Mouse (Mus musculus): ENCODE data around the gene Zfp963. TPM values are rescaled to one million over a fixed set of nuclear protein-coding genes. Genes with fewer than 3 reads are reported as not detected.

Gene Zfp963
- total and polyA plus RNA-seq, 3 experiments, result 0.51 to 16.4 (median 7.5) TPM

DNA sequence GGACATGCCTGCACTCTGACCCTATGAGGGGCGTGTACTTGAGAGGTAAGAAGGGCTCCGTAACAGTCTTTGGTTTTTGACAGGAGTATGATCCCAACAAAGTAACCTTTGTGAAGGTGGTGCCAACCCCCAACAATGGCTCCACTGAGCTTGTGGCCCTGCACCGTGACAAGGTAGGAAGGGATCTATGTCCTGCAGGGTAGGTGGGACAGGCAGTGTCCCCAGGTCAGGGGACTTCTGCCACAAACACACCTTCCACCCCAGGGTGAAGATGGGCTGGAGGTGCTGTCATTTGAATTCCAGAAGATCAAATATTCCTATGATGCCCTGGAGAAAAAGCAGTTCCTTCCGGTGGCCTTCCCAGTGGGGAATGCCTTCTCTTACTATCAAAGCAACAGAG is 43.9 kb upstream of the Zfp963 start:
- Histone ChIP-seq H3K4me3 (ENCODE audit: low read depth, low read length) (no peak overlapping the region), H3K27me3 (ENCODE audit: insufficient read depth, low read length) (no peaks in the 10 kb centered on the region), H3K9me3 (replicated peaks) (no peaks in the 10 kb centered on the region), H3K36me3 (replicated peaks) (peaks cover 71% of the 10 kb centered on the region), H3K4me1 (ENCODE audit: insufficient read depth, low read depth, low read length) (peaks cover 41% of the 10 kb centered on the region)
- no peak for DNase-seq (ENCODE audit: low spot score)
- no peak for ATAC-seq (ENCODE audit: extremely low read depth, insufficient number of reproducible peaks, low FRiP score, poor library complexity, severe bottlenecking)
- TF ChIP-seq POLR2AphosphoS5 (IDR thresholded peaks at IDR 0.05; ENCODE audit: insufficient replicate concordance, low read depth, low read length) (no peak), TAL1 (conservative IDR thresholded peaks at IDR 0.05; ENCODE audit: low read depth, low read length) (no peak), GATA2 (IDR thresholded peaks at IDR 0.05; ENCODE audit: borderline replicate concordance, low read depth, low read length) (no peak), GATA1 (IDR thresholded peaks at IDR 0.05; ENCODE audit: borderline replicate concordance, low read length) (no peak), CTCF (IDR thresholded peaks at IDR 0.05; ENCODE audit: low read depth, low read length) (no peak)

DNA sequence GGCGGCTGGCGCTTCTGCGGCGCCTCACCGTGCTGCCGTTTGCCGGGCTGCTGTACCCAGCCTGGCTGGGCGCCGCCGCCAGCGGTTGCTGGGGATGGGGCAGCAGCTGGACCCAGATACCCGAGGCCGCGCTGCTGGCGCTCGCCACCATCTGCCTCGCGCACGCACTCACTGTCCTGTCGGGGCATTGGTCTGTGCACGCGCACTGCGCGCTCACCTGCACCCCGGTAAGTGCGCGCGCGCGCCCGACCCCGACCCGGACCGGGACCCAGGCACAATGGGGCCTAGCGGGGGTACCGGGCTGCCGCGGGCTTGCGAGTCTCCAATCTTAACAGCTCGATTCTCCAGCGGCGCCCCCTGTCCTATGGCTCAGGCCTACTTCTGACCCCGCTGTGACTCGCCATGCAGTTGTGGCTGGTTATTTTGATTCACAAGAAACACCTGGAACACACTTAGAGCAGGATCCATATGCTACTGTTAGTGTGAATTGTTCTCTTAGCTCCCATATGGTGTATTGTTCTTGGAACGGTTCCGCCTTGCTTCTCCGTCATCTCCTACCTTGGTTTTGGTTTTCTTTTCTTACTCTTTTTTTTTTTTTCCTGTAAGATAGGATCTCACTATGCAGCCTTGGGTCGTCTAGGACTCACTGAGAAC is 41.8 kb upstream of the Zfp963 start:
- DNase-seq (ENCODE audit: low spot score) (peak; percentile 73), ATAC-seq (ENCODE audit: extremely low read depth, insufficient number of reproducible peaks, low FRiP score, poor library complexity, severe bottlenecking) (no peak)
- peaks cover 50% of the 10 kb centered on the region for H3K36me3 ChIP-seq (replicated peaks)
- peak overlapping the region; percentile 100 for H3K4me3 ChIP-seq (ENCODE audit: low read depth, low read length)
- H3K9me3 ChIP-seq (replicated peaks), result no peaks in the 10 kb centered on the region
- peaks cover 35% of the 10 kb centered on the region for H3K4me1 ChIP-seq (ENCODE audit: insufficient read depth, low read depth, low read length)
- H3K27me3 ChIP-seq (ENCODE audit: insufficient read depth, low read length), result no peaks in the 10 kb centered on the region
- no peak for TF ChIP-seq POLR2AphosphoS5 (IDR thresholded peaks at IDR 0.05; ENCODE audit: insufficient replicate concordance, low read depth, low read length)
- TF ChIP-seq CTCF (IDR thresholded peaks at IDR 0.05; ENCODE audit: low read depth, low read length), result no peak
- TF ChIP-seq GATA2 (IDR thresholded peaks at IDR 0.05; ENCODE audit: borderline replicate concordance, low read depth, low read length), result no peak
- no peak for TF ChIP-seq TAL1 (conservative IDR thresholded peaks at IDR 0.05; ENCODE audit: low read depth, low read length)
- TF ChIP-seq GATA1 (IDR thresholded peaks at IDR 0.05; ENCODE audit: borderline replicate concordance, low read length), result no peak

DNA sequence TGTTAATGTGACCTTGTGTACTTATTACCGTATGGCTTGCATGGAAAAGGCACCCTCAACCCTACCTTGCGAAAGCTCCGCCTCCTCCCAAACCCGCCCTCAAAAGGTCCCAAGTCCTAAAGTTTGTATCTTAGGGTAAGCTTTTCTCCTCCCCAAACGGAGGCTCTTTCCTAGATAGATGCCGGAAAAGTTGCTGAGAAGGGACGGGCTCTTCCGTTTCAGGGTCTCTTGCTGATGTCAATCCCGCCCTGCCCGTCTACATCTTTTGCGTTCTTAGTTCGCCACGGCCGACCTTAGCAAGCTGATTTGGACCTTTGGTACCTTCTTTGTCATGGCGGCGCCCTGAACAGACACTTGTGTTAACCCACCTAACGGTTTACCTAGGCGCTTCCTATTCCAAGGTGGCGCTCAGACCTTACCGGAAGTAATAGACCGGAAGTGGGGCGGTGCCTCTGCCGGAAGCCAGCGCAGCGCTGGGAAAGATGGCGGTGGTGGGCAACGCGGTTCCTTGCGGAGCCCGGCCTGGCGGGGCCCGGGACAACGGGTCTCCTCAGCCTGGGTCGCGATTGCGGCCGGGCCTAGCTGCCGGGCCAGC is 41.1 kb upstream of the Zfp963 start, which contains the start of the genes Atp13a1 and Zfp866:
Atp13a1 (plus strand) TSS at position 391 of the 595 bp plus-strand sequence.
Zfp866 (minus strand) TSS at position 406 of the 595 bp plus-strand sequence.
- Histone ChIP-seq H3K27me3 (ENCODE audit: insufficient read depth, low read length) (no peaks in the 10 kb centered on the region), H3K9me3 (replicated peaks) (no peaks in the 10 kb centered on the region), H3K4me3 (ENCODE audit: low read depth, low read length) (peak within 1 kb of the TSS; percentile 100), H3K4me1 (ENCODE audit: insufficient read depth, low read depth, low read length) (peaks cover 35% of the 10 kb centered on the region), H3K36me3 (replicated peaks) (peaks cover 43% of the 10 kb centered on the region)
- DNase-seq (ENCODE audit: low spot score) (peak; percentile 86), ATAC-seq (ENCODE audit: extremely low read depth, insufficient number of reproducible peaks, low FRiP score, poor library complexity, severe bottlenecking) (peak; percentile 85)
- TF ChIP-seq GATA2 (IDR thresholded peaks at IDR 0.05; ENCODE audit: borderline replicate concordance, low read depth, low read length) (no peak), CTCF (IDR thresholded peaks at IDR 0.05; ENCODE audit: low read depth, low read length) (no peak), GATA1 (IDR thresholded peaks at IDR 0.05; ENCODE audit: borderline replicate concordance, low read length) (no peak), POLR2AphosphoS5 (IDR thresholded peaks at IDR 0.05; ENCODE audit: insufficient replicate concordance, low read depth, low read length) (no peak)

DNA sequence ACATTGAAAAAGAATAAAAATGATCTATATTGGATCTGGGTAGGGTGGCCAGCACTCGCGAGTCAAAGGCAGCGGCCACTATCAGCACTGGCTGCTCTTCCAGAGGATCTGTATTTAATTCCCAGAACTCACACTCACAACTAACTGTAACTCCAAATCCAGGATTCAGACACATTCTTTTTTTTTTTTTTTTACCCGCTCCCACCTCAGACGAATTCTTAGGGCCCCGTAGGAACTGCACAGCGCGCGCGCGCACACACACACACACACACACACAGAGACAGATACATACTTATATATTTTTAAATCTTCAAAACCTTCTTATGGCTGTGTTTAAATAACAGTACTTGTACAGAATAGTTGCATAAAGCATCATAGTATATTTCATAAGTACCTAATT is 40.6 kb upstream of the Zfp963 start:
- Histone ChIP-seq H3K4me1 (ENCODE audit: insufficient read depth, low read depth, low read length) (peaks cover 35% of the 10 kb centered on the region), H3K9me3 (replicated peaks) (no peaks in the 10 kb centered on the region), H3K27me3 (ENCODE audit: insufficient read depth, low read length) (no peaks in the 10 kb centered on the region), H3K4me3 (ENCODE audit: low read depth, low read length) (peak overlapping the region; percentile 100), H3K36me3 (replicated peaks) (peaks cover 38% of the 10 kb centered on the region)
- ATAC-seq (ENCODE audit: extremely low read depth, insufficient number of reproducible peaks, low FRiP score, poor library complexity, severe bottlenecking) (no peak), DNase-seq (ENCODE audit: low spot score) (no peak)
- TF ChIP-seq POLR2AphosphoS5 (IDR thresholded peaks at IDR 0.05; ENCODE audit: insufficient replicate concordance, low read depth, low read length) (no peak), GATA1 (IDR thresholded peaks at IDR 0.05; ENCODE audit: borderline replicate concordance, low read length) (no peak), GATA2 (IDR thresholded peaks at IDR 0.05; ENCODE audit: borderline replicate concordance, low read depth, low read length) (no peak), TAL1 (conservative IDR thresholded peaks at IDR 0.05; ENCODE audit: low read depth, low read length) (no peak), CTCF (IDR thresholded peaks at IDR 0.05; ENCODE audit: low read depth, low read length) (no peak)

- Histone ChIP-seq H3K9me3 (replicated peaks) (no peaks in the 10 kb centered on the region), H3K4me3 (ENCODE audit: low read depth, low read length) (peak overlapping the region; percentile 100; the same call in 1 of the 2 replicates), H3K27me3 (ENCODE audit: insufficient read depth, low read length) (no peaks in the 10 kb centered on the region), H3K4me1 (ENCODE audit: insufficient read depth, low read depth, low read length) (peaks cover 35% of the 10 kb centered on the region), H3K36me3 (replicated peaks) (peaks cover 32% of the 10 kb centered on the region)
- ATAC-seq (ENCODE audit: extremely low read depth, insufficient number of reproducible peaks, low FRiP score, poor library complexity, severe bottlenecking) (no peak), DNase-seq (ENCODE audit: low spot score) (no peak)
- no peak for TF ChIP-seq POLR2AphosphoS5 (IDR thresholded peaks at IDR 0.05; ENCODE audit: insufficient replicate concordance, low read depth, low read length)
- TF ChIP-seq CTCF (IDR thresholded peaks at IDR 0.05; ENCODE audit: low read depth, low read length), result no peak
- no peak for TF ChIP-seq TAL1 (conservative IDR thresholded peaks at IDR 0.05; ENCODE audit: low read depth, low read length)
- no peak for TF ChIP-seq GATA1 (IDR thresholded peaks at IDR 0.05; ENCODE audit: borderline replicate concordance, low read length)
Observed at GRCm38 (mm10) chr8:69789731-69790130, 40.0 kb upstream of the Zfp963 start.

DNA sequence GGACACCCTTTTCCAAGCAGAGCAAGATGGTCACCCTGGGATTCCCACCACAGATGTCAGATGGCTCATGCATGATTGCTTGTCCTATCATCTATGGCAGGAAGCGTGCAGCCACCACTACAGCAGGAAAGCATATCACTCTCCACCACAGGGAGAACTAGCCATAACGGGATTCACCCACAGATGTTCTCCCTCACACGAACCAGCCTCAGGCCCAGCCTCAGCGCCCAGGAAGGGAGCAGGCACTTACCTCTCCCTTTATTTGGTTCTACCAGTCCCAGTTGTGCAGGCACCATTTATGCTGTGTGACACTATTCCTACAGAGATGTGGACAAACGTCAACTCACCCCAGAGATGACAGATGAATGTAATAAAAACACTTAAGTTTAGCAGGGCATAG is 39.3 kb upstream of the Zfp963 start:
- ATAC-seq (ENCODE audit: extremely low read depth, insufficient number of reproducible peaks, low FRiP score, poor library complexity, severe bottlenecking), result no peak
- peak overlapping the region; percentile 24; the same call in 1 of the 2 replicates for H3K4me3 ChIP-seq (ENCODE audit: low read depth, low read length)

More for the DNA sequence above, 39.3 kb upstream of the Zfp963 start:
- peaks cover 25% of the 10 kb centered on the region for H3K36me3 ChIP-seq (replicated peaks)
- no peak for DNase-seq (ENCODE audit: low spot score)
- H3K4me1 ChIP-seq (ENCODE audit: insufficient read depth, low read depth, low read length), result peaks cover 32% of the 10 kb centered on the region
- H3K9me3 ChIP-seq (replicated peaks), result no peaks in the 10 kb centered on the region
- H3K27me3 ChIP-seq (ENCODE audit: insufficient read depth, low read length), result no peaks in the 10 kb centered on the region
- TF ChIP-seq CTCF (IDR thresholded peaks at IDR 0.05; ENCODE audit: low read depth, low read length), result no peak
- TF ChIP-seq GATA1 (IDR thresholded peaks at IDR 0.05; ENCODE audit: borderline replicate concordance, low read length), result no peak
- no peak for TF ChIP-seq TAL1 (conservative IDR thresholded peaks at IDR 0.05; ENCODE audit: low read depth, low read length)

Measured in G1E (cell line).